Mouse (Mus musculus): ENCODE data around the gene Lrrc55.

Lrrc55 gene

GRCm38 (mm10) chr2:85131226-85131625 is 65.8 kb downstream of the Lrrc55 start:
- DNase-seq (ENCODE audit: low spot score) = no peak

DNA sequence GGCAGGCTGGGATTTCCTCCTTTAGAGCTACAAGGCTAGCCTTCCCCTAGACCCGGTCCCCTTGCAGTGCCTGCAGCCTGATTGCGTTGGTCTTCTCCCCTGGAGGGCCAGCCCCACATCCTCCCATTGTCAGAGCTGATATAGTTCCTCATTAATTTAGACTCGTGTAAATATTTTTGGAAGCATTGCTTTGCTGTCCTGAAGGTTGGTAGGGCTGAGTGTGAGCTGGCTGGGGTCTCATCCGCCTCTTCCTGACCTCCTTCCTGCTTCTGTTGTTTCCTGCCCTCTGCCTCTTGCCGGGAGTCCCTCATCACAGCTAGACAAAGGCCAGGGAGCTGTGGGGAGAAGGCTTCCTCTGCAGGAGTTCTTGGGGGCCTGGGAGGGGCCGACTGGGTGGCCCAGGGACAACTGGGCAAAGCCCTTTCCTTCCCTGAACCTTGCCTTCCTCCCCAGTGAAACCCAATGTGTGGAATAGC is 67.5 kb downstream of the Lrrc55 start:
- DNase-seq (ENCODE audit: low spot score) = no peak

- DNase-seq (ENCODE audit: low spot score) = peak; percentile 74
Observed at GRCm38 (mm10) chr2:85123869-85124535, 73.0 kb downstream of the Lrrc55 start.

DNA sequence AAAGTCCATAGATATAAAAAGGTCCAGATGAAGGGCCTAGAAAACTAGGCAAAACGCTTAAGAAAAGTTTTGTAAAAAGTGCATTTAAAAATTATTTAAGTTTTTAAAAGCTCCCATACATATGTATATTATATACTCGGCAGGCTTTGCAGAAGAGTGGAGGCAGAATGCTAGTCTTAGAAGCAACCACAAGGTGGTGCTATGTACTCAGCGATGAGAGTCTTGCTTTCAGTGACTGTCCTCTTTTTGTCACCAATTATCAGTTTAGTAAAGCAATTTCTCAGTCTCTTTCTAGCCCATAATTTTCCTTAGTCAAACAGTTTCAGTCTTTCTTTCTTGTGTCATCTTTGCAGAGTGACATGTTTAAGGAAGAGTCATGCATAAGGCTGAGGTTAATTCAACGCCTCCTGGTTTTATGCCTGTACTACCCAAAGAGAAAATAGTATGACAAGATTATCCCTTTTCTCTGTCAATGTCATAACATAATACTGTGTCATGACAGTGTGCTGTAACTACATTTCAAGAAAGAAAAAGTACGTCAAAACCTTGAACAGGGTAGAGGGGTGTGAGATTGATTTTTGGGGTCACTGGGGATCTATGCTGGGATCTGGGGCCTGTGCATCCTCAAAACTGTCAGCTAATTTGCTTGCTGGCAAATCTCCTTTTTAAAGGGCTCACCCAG is 73.7 kb downstream of the Lrrc55 start:
- DNase-seq (ENCODE audit: low spot score) = no peak
